Mouse (Mus musculus) heart, embryonic 11.5 days (tissue): ENCODE measurements around the gene Olfr651. TPM values are rescaled to one million over a fixed set of nuclear protein-coding genes. Genes with fewer than 3 reads are reported as not detected.
"Not testable (repeated sequence)": the region's sequence is repeated elsewhere in the genome, so short reads cannot be mapped to it uniquely, and the experiment has no call there.

ENCODE experiments used
- ATAC-seq: fragments of 200-750 bp; cut with Nextera tagmentation; replicated peaks from 2 replicates; pipeline ENCODE4 v1.8.0; 2017; ENCODE audit warnings: moderate library complexity; ENCODE audit not compliant: insufficient number of reproducible peaks, low FRiP score, low TSS enrichment
- H3K27ac ChIP-seq: fragments of 300-500 bp; sonication (generic); 2 replicates; pipeline ENCODE4 v1.5.1; 2014; ENCODE audit warnings: mild to moderate bottlenecking, low read depth, low read length
- H3K27me3 ChIP-seq: fragments of 300-500 bp; sonication (generic); 2 replicates; pipeline ENCODE4 v1.6.1; 2014; ENCODE audit warnings: mild to moderate bottlenecking, low read length, mixed read lengths; ENCODE audit not compliant: control insufficient read depth, insufficient read depth
- H3K36me3 ChIP-seq: fragments of 300-500 bp; sonication (generic); 2 replicates; pipeline ENCODE4 v1.6.1; 2014; ENCODE audit warnings: mild to moderate bottlenecking, low read length, moderate library complexity, mixed read lengths; ENCODE audit not compliant: control insufficient read depth, insufficient read depth
- H3K4me1 ChIP-seq: fragments of 300-500 bp; sonication (generic); 2 replicates; pipeline ENCODE4 v1.6.1; 2014; ENCODE audit warnings: low read length; ENCODE audit not compliant: control insufficient read depth, insufficient read depth
- H3K4me2 ChIP-seq: fragments of 300-500 bp; sonication (generic); 2 replicates; pipeline ENCODE4 v1.6.1; 2014; ENCODE audit warnings: mild to moderate bottlenecking, moderate library complexity
- H3K4me3 ChIP-seq: fragments of 300-500 bp; sonication (generic); 2 replicates; pipeline ENCODE4 v1.5.1; 2014; ENCODE audit warnings: low read depth, low read length
- H3K9ac ChIP-seq: fragments of 300-500 bp; sonication (generic); 2 replicates; pipeline ENCODE4 v1.6.1; 2014; ENCODE audit warnings: mild to moderate bottlenecking, low read depth, low read length, moderate library complexity
- H3K9me3 ChIP-seq: fragments of 300-500 bp; sonication (generic); replicated peaks from 2 replicates; pipeline ENCODE4 v1.6.1; 2016; ENCODE audit warnings: low read length; ENCODE audit not compliant: control insufficient read depth
- WGBS: fragments of 180-500 bp; shearing (Covaris S2); extraction: QIAGEN DNeasy Blood & Tissue Kit; methylation state at CpG from one replicate; pipeline ENCODE4 v1.1.7; 2014; ENCODE audit not compliant: insufficient replicate concordance; 5-methylcytosine and 5-hydroxymethylcytosine counted together
- polyA plus RNA-seq: library from polyadenylated mRNA; unstranded; fragments of >200 nt; fragmentation: Nextera tagmentation; extraction: Ambion mirVana; gene quantifications from 2 replicates; pipeline ENCODE4 v1.2.1, GENCODE M21; 2014

The Olfr651 gene
- polyA plus RNA-seq = not detected in 2 replicates

GRCm38 (mm10) chr7:104549833-104550232 lies at the start of gene Olfr651:
Olfr651 (plus strand) TSS chr7:104550133.
- no peak within 1 kb of the TSS for H3K4me3 ChIP-seq
- H3K9me3 ChIP-seq = no peaks in the 10 kb centered on the region
- H3K27ac ChIP-seq = no peak within 1 kb of the TSS
- no peak for ATAC-seq
- WGBS = 69% methylated on average over 5 of the region's 5 CpGs
- no peaks in the 10 kb centered on the region for H3K27me3 ChIP-seq
- no peaks in the 10 kb centered on the region for H3K4me1 ChIP-seq
- no peaks in the 10 kb centered on the region for H3K36me3 ChIP-seq
- no peak within 1 kb of the TSS for H3K9ac ChIP-seq
- H3K4me2 ChIP-seq = no peak within 1 kb of the TSS

GRCm38 (mm10) chr7:104501186-104501585 lies 48.7 kb upstream of the Olfr651 start:
- not testable (repeated sequence) for H3K4me1 ChIP-seq, H3K4me3 ChIP-seq, H3K36me3 ChIP-seq, H3K4me2 ChIP-seq, H3K27ac ChIP-seq, H3K27me3 ChIP-seq, H3K9ac ChIP-seq, ATAC-seq, H3K9me3 ChIP-seq
- WGBS = 64% methylated on average over 6 of the region's 6 CpGs

- Histone ChIP-seq H3K36me3 (no peaks in the 10 kb centered on the region), H3K27me3 (no peaks in the 10 kb centered on the region), H3K4me2 (peak overlapping the region; percentile 67), H3K9me3 (no peaks in the 10 kb centered on the region), H3K4me3 (peak overlapping the region; percentile 61), H3K9ac (peak overlapping the region; percentile 61), H3K4me1 (no peaks in the 10 kb centered on the region), H3K27ac (no peak overlapping the region)
- 3% methylated on average over 53 of the region's 59 CpGs for WGBS
- peak; percentile 77 for ATAC-seq
These were observed 48.2 kb upstream of the Olfr651 start for GRCm38 (mm10) chr7:104501589-104502371.

- not testable (repeated sequence) for H3K36me3 ChIP-seq, H3K27me3 ChIP-seq, H3K9me3 ChIP-seq, H3K27ac ChIP-seq, H3K9ac ChIP-seq, H3K4me2 ChIP-seq, ATAC-seq, H3K4me1 ChIP-seq, H3K4me3 ChIP-seq
These were observed 42.4 kb upstream of the Olfr651 start, which contains the start of gene Trim30d for GRCm38 (mm10) chr7:104507421-104508065. Trim30d (minus strand) TSS chr7:104507849.

- WGBS = 74% methylated on average over 1 of the region's 1 CpGs
These were observed 2.8 kb downstream of the Olfr651 start for GRCm38 (mm10) chr7:104552700-104553099.

GRCm38 (mm10) chr7:104560601-104561000 lies 10.7 kb downstream of the Olfr651 start, which contains the start of gene Olfr652:
Olfr652 (plus strand) TSS chr7:104560901.
- no peak within 1 kb of the TSS for H3K9ac ChIP-seq
- no peak for ATAC-seq
- H3K4me3 ChIP-seq = no peak within 1 kb of the TSS
- H3K27ac ChIP-seq = no peak within 1 kb of the TSS
- H3K27me3 ChIP-seq = no peaks in the 10 kb centered on the region
- H3K4me2 ChIP-seq = no peak within 1 kb of the TSS
- H3K36me3 ChIP-seq = no peaks in the 10 kb centered on the region
- H3K4me1 ChIP-seq = no peaks in the 10 kb centered on the region
- no peaks in the 10 kb centered on the region for H3K9me3 ChIP-seq

More at GRCm38 (mm10) chr7:104552700-104553099, 2.8 kb downstream of the Olfr651 start:
- Histone ChIP-seq H3K4me1 (no peaks in the 10 kb centered on the region), H3K27ac (no peak overlapping the region), H3K9me3 (no peaks in the 10 kb centered on the region), H3K9ac (no peak overlapping the region), H3K4me2 (no peak overlapping the region), H3K4me3 (no peak overlapping the region), H3K27me3 (no peaks in the 10 kb centered on the region), H3K36me3 (no peaks in the 10 kb centered on the region)
- ATAC-seq = no peak

- no peak within 1 kb of the TSS for H3K27ac ChIP-seq
- H3K27me3 ChIP-seq = no peaks in the 10 kb centered on the region
- no peak for ATAC-seq
- no peak within 1 kb of the TSS for H3K9ac ChIP-seq
- no peaks in the 10 kb centered on the region for H3K36me3 ChIP-seq
- no peaks in the 10 kb centered on the region for H3K4me1 ChIP-seq
- H3K4me2 ChIP-seq = no peak within 1 kb of the TSS
- no peak within 1 kb of the TSS for H3K4me3 ChIP-seq
- 58% methylated on average over 2 of the region's 2 CpGs for WGBS
- no peaks in the 10 kb centered on the region for H3K9me3 ChIP-seq
These were observed 27.1 kb downstream of the Olfr651 start, which contains the start of gene Olfr653 for GRCm38 (mm10) chr7:104577014-104577413. Olfr653 (plus strand) TSS chr7:104577314.

GRCm38 (mm10) chr7:104580846-104581245 lies 30.9 kb downstream of the Olfr651 start:
- no peaks in the 10 kb centered on the region for H3K27me3 ChIP-seq
- H3K36me3 ChIP-seq = no peaks in the 10 kb centered on the region
- no peak overlapping the region for H3K27ac ChIP-seq
- H3K4me2 ChIP-seq = no peak overlapping the region
- WGBS = 83% methylated on average over 4 of the region's 4 CpGs
- H3K4me1 ChIP-seq = no peaks in the 10 kb centered on the region
- H3K4me3 ChIP-seq = no peak overlapping the region
- H3K9me3 ChIP-seq = no peaks in the 10 kb centered on the region
- ATAC-seq = no peak
- H3K9ac ChIP-seq = no peak overlapping the region
